Mouse (Mus musculus) thymus, postnatal 14 days (tissue): ENCODE measurements around the gene Fam222a.

Experiments used
- DNase-seq: peaks from one replicate; pipeline ENCODE4 v3.0.0; 2021

Fam222a gene

DNA sequence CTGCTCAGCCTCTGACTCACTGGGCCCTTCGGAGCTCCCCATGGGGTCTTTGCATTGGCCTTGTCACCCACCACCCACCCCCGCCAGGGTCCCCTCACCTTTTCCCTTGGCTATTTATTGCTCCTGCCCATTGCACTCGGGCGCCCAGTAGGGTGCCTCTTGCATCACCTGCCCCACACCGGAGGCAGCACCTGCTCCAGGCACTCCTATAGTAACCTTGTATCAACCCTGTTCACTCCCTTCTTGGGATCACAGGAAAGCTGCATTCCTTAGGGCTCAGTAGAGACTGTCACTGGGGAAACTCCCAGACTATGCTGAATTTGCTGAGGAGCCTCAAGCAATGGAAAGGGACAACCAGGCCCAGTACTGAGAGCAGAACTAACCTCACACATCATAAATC, 6.9 kb upstream of the Fam222a start:
- no peak for DNase-seq

- no peak for DNase-seq
Observed at GRCm38 (mm10) chr5:114563994-114564393, 3.8 kb upstream of the Fam222a start.

GRCm38 (mm10) chr5:114565305-114565704, 2.5 kb upstream of the Fam222a start:
- DNase-seq = no peak

DNA sequence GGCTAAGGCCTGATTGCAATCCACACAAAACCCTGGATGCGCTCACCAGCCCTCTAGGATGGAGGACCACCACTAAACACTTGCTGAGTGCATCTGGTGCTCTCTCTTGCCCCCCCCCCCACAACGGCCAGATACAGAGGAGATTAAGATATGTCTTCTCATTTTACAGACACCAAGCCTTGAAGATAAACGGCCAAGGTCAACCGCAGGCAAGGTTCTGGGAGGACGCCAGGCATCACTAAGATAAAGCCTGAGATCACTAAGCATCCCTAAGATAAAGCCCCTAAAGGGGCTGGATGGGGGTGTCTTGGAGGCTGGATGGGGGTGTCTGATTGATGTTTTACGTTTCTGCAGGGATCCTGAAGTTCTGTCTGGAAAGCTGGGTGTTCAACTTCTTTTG, 2.1 kb upstream of the Fam222a start:
- no peak for DNase-seq

DNA sequence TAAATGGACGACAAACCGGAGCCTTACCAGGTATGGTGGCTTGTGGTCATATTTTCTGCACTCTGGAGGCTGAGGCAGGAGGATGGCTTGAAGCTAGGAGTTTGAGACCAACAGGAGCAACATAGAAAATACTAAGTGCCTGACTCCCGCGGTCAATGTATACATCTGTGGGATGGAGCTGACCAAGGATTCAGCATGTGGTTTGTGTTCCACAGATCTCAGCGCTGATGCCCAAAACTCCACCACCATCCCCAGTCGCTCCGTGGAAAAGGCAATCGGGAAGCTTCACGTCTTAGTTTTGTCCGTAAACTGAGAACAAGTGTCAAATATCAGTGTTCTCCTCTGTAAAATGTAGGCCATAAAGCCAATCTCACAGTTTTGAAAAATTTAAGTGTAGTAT, 1.4 kb upstream of the Fam222a start:
- DNase-seq = no peak

GRCm38 (mm10) chr5:114567075-114567517, 720 bp upstream of the Fam222a start:
- peak; percentile 96 for DNase-seq

- no peak for DNase-seq
Observed at GRCm38 (mm10) chr5:114568818-114569217, 1.0 kb downstream of the Fam222a start.

DNA sequence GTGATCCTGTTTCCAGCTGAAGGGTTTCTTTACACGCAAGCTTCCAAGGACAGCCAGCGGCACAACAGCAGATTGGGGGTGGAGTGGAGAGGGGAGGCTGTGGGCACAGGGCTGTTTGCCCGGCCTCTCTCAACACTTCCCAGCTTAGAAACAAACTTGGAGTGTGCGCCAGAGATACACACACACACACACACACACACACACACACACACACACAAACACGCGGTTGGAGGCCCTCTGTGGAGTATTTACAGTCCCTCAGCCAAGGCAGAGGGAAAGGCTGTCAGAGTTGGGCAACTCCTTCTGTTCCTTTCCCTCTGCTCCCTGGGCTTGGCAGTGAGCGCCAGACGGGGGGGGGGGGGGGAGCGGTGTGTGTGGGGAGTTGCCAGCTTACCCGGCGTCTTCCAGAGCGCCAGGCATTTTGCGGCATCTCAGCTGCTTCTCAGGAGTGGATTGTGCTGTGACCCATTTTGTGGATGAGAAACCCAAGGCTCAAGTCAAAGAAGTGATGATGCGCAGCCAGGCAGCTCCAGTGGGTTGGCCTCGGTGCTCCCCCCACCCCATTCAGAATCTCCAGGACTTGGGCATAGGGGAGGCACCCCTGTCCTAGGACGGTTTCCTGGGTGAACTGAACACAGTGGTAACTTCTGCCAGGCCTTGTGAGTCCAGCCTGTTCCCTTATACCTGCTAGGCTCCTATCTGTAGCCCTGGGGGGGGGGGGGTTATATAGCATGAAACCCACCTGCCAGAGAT, 2.3 kb downstream of the Fam222a start:
- DNase-seq = no peak

- no peak for DNase-seq
Observed at GRCm38 (mm10) chr5:114570791-114571450, 3.1 kb downstream of the Fam222a start.

DNA sequence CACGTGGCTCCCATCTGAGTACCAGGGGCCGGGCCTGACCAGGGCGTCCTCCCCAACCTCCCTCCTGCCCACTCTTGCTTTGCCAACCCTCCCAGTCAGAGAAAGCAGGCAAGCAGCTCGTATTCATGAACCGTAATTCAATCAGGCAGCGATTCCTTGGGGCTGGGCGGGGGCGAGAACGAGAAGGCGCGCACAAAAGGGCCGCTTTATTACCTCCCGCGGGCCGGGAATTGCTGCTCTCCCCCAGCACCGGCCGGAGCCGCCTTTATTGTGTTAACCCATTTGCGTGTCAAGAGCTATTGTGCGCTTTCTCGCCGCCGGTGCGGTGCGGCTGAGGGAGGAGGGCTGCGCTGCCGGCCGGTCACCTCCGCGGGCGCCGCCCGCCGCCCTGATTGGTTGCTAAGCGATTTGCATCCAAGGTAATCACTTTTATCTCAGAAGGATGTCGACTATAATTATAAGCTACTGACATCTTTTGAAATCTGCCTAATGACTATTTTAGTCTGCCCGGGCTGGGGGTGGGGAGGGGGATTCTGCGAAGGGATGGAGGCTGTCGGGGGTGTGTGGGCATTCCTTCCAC, 3.7 kb downstream of the Fam222a start:
- DNase-seq = no peak

GRCm38 (mm10) chr5:114572997-114573396, 5.2 kb downstream of the Fam222a start:
- DNase-seq = no peak

DNA sequence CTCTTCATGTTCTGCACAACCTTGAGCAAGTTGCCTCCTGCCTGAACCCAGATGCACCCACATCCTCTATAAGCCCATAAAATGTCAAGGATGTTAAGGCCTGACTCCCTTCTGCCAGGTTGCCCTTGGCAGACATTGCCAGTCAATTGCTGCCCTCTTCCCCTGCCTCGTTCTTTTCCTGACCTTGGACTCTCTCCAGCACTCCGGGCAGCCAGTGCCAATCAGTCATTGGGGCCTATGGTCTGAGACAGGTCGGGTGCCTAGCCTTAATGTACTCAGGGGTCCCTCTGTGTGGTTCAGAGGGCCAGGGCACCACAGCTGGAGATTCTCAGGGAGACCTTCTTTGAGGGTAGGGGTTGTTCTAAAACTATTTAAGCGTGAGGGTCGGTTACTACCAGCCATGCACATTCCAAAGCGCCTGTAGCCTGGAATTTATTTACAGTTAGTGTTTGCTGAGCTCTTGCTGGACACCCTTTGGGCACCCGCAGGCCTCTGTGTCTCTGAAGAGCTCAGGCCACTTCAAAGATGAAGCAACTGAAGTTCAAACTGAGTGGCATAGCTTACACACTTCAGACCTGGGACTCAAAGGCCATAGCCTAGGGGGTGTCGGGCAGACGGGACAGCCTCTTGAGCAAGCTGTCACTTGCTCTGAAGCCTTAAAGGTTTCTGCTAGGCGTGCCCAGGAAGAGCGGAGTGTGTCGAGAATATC, 6.3 kb downstream of the Fam222a start:
- no peak for DNase-seq

GRCm38 (mm10) chr5:114575010-114575409, 7.2 kb downstream of the Fam222a start:
- no peak for DNase-seq

DNA sequence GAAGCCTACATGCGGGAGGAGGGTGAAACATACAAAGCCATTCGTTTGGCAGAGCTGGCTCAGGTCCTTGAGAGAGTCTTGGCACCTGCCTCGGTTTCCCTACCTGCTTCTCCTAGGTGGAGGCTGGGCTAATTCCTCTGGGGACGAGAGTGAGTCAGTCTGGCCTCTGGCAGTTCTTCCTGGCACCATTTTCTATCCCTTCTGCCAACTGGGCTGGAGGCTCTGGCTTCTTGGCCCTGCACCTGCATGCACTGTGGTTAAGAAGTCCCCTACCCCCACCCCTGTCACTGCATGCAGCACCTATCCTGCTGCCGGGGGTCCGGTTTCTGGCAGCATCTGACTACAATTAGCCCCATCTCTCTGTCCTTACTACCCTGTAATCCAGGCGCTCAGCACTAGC, 7.7 kb downstream of the Fam222a start:
- DNase-seq = no peak

GRCm38 (mm10) chr5:114575986-114576605, 8.3 kb downstream of the Fam222a start:
- DNase-seq = no peak

DNA sequence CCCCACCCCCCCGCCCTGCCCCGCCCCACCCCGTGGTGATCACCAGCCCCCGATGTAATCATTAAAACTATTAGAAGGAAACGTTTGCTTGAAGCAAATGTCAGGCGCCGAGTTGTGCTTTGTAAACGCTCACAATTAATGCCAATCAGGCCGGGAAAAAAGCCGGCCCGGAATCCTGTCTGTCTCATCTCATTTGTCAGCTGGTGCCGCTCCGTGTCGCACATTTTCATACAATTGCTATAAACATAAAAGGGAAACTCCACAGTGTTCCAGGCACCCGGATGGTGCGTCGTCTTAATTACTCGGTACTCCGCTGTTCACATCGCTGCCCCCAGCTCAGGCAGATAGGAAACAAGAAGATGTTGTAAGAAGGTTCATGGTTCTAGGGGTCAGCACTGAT, 10.5 kb downstream of the Fam222a start:
- DNase-seq = no peak

- no peak for DNase-seq
Observed at GRCm38 (mm10) chr5:114579714-114580357, 12.0 kb downstream of the Fam222a start.

DNA sequence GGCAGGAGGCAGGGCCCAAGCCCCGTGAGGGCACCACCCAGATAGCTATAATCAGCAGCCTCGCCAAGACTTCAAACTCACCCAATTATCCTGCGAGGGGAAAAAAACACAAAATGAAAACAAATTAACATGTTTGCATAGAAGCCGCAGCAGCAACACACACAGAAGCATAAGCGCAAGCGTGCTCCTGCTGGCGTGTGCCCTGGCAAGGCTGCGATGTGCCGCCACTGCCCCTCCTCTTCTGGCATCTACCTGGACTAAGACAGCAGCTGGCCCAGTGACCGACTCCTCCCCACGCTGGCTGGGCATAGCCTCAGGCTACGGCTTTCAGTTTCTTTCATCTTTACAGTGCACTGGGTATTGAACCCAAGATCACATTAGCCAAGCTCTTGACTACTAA, 13.7 kb downstream of the Fam222a start:
- DNase-seq = no peak

GRCm38 (mm10) chr5:114583046-114583445, 15.2 kb downstream of the Fam222a start:
- DNase-seq = no peak

GRCm38 (mm10) chr5:114583490-114584175, 15.8 kb downstream of the Fam222a start:
- DNase-seq = peak; percentile 57

GRCm38 (mm10) chr5:114584293-114585104, 16.7 kb downstream of the Fam222a start:
- no peak for DNase-seq
